Mouse (Mus musculus) kidney, postnatal 36 days (tissue): ENCODE results near the gene Pafah1b2.
A peak's percentile ranks its signal among the peaks of the same experiment; 100 is the strongest.

Experiments used
- DNase-seq, 2 experiments: peaks; one replicate each; pipeline ENCODE4 v3.0.0; 2021 to 2022; ENCODE audit warnings: mixed read lengths in 2 of 2

Gene Pafah1b2

GRCm38 (mm10) chr9:46026058-46026849 lies 13.8 kb upstream of the Pafah1b2 start:
- DNase-seq: no peak

- DNase-seq: no peak
Observed at GRCm38 (mm10) chr9:46023591-46023990, 11.1 kb upstream of the Pafah1b2 start.

- DNase-seq: no peak
Observed at GRCm38 (mm10) chr9:46019975-46020374, 7.5 kb upstream of the Pafah1b2 start.

- no peak for DNase-seq
Observed at GRCm38 (mm10) chr9:46018316-46018715, 5.8 kb upstream of the Pafah1b2 start.

GRCm38 (mm10) chr9:46016417-46016816 lies 3.9 kb upstream of the Pafah1b2 start:
- DNase-seq: no peak

GRCm38 (mm10) chr9:46015831-46016230 lies 3.3 kb upstream of the Pafah1b2 start:
- DNase-seq: peak; percentile 66 to 85

GRCm38 (mm10) chr9:46015081-46015551 lies 2.6 kb upstream of the Pafah1b2 start:
- DNase-seq: peak; percentile 49 to 67

GRCm38 (mm10) chr9:46014251-46014681 lies 1.8 kb upstream of the Pafah1b2 start:
- DNase-seq: peak; percentile 60 to 71

- no peak for DNase-seq
Observed at GRCm38 (mm10) chr9:46013616-46014015, 1.1 kb upstream of the Pafah1b2 start.

GRCm38 (mm10) chr9:46013009-46013586 lies 608 bp upstream of the Pafah1b2 start:
- DNase-seq: peak; percentile 41 to 61

- DNase-seq: no peak
Observed at GRCm38 (mm10) chr9:46011094-46011970, 1.2 kb downstream of the Pafah1b2 start.

- no peak for DNase-seq
Observed at GRCm38 (mm10) chr9:46009669-46009983, 2.9 kb downstream of the Pafah1b2 start.

GRCm38 (mm10) chr9:46008931-46009668 lies 3.4 kb downstream of the Pafah1b2 start:
- no peak for DNase-seq

GRCm38 (mm10) chr9:46006224-46006623 lies 6.3 kb downstream of the Pafah1b2 start:
- DNase-seq: no peak

GRCm38 (mm10) chr9:46004529-46004928 lies 8.0 kb downstream of the Pafah1b2 start:
- DNase-seq: no peak

- DNase-seq: peak; percentile 66 to 90
Observed at GRCm38 (mm10) chr9:46003729-46004128, 8.8 kb downstream of the Pafah1b2 start.

GRCm38 (mm10) chr9:45999009-45999408 lies 13.5 kb downstream of the Pafah1b2 start:
- no peak for DNase-seq

- DNase-seq: peak; percentile 70 to 79
Observed at GRCm38 (mm10) chr9:45985229-45985567, 27.3 kb downstream of the Pafah1b2 start.

GRCm38 (mm10) chr9:45984409-45985228 lies 27.9 kb downstream of the Pafah1b2 start:
- peak; percentile 91 to 96 for DNase-seq

- peak; percentile 16 to 46 for DNase-seq
Observed at GRCm38 (mm10) chr9:45983676-45984408, 28.6 kb downstream of the Pafah1b2 start.

- peak in 1 of 2 experiments; percentile 20 for DNase-seq
Observed at GRCm38 (mm10) chr9:45981331-45981730, 31.2 kb downstream of the Pafah1b2 start.
